Mouse (Mus musculus) kidney, adult 8-10 months (tissue): ENCODE measurements around the gene Grhpr.
"Not testable (repeated sequence)": the region's sequence is repeated elsewhere in the genome, so short reads cannot be mapped to it uniquely, and the experiment has no call there.

Experiments
- DNase-seq, 2 experiments: peaks; one replicate each; pipeline ENCODE4 v3.0.0; 2022

Grhpr gene

GRCm38 (mm10) chr4:44981280-44981973 is at the start of gene Grhpr:
TSS of gene Grhpr (plus strand) at chr4:44981395.
- DNase-seq = peak; percentile 82 to 84

- DNase-seq = no peak
Observed at GRCm38 (mm10) chr4:44931732-44932131, 49.5 kb upstream of the Grhpr start.

DNA sequence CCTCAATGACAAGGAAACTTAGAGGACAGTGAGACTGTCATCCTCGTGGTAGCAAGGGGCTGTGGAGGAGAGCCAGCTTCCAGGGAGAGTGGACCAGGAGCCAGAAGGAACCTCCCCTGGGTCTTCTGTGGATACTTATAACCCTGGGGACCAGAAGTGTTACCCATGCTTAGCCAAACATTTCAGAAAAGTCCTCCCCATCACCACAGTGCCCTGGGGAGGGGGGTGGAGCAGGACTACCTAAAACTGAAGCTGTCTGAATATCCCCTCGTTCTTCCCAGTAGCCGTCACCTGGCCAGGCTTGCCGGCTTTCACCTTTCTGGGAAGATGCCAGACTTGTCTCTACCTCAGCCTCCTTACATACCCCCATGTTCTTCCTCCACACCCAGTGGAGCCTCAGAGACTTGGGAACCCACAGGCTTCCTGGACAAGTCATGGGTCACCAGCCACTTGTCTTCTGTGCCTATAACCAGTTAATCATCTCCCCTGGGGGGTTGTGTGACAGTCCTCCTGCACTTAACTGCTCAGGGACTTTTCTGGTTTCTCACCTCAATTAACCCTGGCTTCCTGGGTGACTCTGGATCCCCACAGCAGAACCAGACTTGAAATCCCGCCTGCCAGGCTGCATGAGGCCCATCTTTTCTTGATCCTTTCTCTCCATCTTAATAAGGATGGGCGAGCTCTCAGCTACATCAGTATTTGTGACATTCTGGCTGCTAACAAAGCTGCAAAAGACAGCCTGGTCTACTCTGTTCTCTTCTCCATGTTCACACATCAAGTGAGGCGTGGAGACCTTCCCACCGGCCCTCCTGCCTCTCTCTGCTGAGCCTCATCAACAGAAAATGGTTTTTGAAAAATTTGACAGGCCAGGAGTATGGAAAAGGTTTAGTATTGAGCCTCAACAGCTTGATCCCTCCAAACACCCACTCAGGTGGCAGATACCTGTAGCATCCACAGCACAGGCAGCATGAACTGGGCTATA is 42.5 kb upstream of the Grhpr start:
- peak; percentile 20 to 29 for DNase-seq

DNA sequence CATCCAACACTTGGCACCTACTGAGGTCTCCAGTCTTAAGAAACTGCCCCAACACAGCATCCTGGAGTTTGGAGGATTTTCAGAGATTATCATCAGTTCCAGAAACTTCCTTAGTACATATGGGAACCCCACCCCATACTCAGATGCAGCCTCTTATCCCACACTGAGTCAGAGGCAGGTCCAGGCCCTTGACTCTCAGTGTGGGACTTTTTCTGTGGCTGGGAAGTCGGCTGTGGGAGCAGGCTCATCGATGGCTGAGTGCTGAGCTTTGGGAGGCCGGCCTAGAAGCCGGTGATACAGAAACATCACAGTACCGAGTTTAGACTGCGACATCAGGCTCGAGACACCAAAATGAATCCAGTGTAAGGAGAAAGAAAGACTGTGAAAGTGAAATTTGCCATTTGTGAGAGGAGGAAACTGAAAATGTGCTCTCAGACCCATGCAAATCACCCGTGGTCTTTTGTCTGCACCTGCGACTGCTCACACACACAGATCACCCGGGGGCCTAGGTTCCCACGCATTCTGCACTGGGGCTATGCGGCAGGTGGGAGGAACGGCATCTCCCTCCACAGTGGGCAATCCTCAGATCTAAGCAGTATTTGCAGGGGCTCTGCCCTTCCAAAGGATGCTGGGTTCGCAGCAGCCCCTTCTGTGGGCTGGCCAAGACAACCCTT is 41.5 kb upstream of the Grhpr start:
- DNase-seq = no peak

DNA sequence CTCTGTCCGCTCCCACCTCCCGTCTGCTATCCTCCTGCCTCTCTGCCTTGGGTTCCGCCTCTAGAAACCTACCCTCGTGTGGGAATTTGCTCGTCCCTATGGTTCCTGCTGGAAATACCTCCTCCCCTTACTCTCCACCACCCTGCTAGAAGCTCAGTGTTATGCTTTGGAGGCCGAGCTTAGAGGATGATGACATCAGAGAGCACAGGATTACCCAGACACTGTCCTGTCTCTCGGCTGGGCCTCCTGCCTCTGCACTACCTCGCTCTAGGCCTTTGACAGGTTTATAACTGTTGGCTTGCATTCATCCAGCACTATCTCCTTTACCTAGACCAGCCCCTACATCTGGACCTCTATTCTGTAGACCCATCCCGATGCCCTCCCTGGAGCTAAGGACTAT is 40.9 kb upstream of the Grhpr start:
- no peak for DNase-seq

DNA sequence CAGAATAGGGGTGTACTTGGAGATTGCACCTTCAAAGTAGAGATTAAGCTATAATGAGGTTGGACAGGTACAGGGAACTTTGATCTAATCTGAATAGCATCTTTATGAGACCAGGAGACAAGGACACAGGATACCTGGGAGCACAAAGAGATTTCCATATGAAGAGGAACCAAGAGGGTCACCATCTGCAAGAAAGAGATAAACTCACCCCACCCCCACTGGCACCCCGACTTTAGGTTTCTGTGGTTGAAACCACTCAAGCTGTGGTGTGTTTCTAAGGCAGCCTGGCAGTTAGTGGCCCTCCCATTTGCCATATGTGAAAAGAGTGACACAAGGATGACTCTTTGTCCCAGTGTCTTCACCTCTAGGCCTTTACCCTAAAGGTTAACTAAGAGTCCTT is 39.0 kb upstream of the Grhpr start:
- no peak for DNase-seq

DNA sequence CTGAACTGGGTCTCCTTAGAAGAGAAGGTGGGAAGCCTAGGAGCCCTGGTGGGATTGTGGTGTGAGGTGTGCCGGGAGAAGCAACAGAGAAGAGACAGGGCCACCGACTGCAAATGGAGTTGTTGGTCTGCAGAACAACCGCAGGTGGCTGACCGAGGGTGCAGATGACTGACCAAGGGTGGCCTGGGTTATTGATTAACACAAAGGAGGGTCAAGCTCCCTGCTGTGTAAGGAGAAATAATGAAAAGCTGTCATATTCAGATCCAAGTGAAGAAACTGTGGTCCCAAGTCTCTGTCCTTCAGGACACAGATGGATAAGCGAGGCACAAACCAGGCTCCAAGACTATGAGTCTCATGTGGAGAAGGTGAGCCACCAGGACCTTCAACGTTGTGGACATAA is 37.7 kb upstream of the Grhpr start:
- DNase-seq = peak; percentile 79 to 81

GRCm38 (mm10) chr4:44944426-44945075 is 36.6 kb upstream of the Grhpr start:
- DNase-seq = peak in 1 of 2 experiments; percentile 38

GRCm38 (mm10) chr4:44946126-44946525 is 35.1 kb upstream of the Grhpr start:
- not testable (repeated sequence) for DNase-seq

DNA sequence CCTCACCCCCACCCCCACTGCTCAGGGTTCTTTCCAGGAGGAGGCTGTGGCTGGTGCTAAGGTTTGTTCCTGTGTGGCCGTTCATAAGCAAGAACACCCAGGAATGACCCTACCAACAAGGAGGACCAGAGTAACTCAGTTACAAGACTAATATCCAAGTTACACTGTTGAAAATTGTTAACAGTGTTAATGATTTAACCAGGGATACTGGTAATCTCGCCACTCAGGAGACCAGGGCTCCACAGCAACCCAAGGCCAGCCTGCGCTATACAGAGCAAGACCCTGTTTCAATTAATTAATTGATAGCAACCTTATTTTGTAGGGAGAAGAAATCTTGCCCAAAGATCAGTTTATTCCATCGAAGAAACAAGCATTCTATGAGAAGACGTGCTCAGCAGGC is 33.7 kb upstream of the Grhpr start:
- peak; percentile 11 to 21 for DNase-seq

DNA sequence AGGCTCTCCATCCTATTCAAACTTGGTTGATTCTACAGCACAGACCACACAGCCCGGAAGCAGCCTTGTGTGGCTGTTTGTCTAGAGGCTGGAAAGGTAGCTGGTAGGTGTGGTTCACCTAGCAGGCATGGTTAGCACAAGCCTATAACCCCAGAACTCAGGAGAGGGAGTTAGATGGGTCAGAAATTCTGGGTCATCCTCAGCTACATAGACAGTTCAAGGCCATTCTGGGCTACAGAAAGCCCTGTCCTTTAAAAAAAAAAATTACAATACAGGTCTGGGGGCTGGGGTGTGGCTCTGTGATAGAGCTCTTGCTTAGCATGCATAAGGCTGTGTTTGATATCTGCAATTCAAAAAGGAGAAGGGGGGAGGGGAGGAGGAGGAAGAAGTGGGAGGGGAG is 32.9 kb upstream of the Grhpr start:
- no peak for DNase-seq

GRCm38 (mm10) chr4:44953041-44953440 is 28.2 kb upstream of the Grhpr start:
- DNase-seq = no peak

GRCm38 (mm10) chr4:44958776-44959175 is 22.4 kb upstream of the Grhpr start:
- DNase-seq = no peak

DNA sequence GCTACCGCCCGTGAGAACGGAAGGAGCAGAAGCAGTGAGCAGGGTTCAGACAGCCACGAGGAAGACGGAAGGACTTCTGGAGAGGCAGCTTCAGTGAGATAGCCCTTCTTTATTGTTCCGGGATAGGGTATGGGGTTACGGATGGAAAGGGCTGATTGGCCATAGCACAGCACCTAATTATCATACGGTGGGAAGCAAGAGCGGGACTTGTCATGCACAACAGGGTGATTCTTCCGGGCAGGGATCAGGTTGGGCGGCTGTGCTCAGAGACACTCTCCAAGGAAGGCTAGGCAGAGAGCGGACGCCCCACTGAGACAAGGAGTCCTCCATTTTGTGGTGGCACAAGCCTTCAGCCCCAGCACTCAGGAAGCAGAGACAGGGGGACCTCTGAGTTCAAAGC is 22.0 kb upstream of the Grhpr start:
- no peak for DNase-seq

DNA sequence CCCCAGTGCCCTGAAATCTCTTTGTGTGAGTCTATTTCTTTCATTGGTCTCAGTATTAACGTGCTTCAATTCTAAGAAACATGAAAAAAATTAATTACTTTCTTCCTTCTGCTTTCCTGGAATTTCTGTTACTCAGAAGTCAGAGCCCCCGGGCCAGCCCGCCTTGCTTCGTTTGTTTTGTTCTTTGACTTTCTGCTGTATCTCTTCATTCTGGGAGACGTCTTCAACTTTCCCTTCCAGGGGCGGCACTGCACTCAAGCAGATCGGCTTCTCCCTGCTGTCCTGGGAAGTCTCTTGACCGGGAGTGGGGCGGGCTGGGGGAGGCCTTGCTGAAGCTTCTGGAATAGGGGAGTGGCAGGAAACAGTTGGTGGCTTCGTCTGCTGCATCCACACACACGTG is 18.0 kb upstream of the Grhpr start:
- DNase-seq = peak in 1 of 2 experiments; percentile 42

DNA sequence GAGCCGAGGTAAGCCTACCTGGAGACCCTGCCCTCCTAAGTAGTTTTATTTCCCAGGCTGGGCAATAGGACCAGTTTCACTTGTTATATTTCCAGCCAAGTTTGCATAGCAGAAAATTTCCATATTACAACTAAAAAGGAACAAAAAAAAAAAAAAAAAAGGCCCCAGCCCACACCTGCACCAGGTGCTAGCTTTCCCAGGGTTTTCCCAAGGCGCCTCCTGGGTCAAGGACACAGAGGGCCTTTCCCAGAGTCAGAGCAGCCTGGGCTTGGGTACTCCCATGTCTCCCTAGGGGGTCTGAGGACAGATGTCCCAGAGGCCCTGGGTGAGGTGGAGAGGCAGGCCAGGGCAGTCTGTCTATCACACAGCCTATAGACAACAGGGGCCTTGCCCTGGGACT is 16.0 kb upstream of the Grhpr start:
- DNase-seq = no peak

- DNase-seq = peak; percentile 18 to 31
Observed at GRCm38 (mm10) chr4:44965736-44966135, 15.5 kb upstream of the Grhpr start.

DNA sequence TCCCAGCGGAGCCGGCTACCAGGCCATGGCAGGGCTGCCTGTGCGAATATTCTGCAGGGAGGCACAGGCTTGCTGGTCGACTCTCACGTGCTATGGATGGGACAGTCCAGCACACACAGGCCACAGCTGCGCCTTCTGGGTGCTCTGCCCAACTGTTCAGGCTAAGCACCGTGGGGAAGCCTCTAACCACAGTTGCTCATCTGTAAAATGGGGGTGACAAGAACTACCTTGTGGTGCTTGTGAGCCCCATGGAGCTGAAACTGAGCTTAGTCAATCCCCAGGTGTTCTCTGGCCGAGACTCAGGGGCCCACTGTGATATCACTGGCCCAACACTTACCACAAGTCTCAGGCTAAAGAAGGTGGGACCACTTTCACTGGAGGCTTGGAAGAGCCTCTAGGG is 13.8 kb upstream of the Grhpr start:
- no peak for DNase-seq

DNA sequence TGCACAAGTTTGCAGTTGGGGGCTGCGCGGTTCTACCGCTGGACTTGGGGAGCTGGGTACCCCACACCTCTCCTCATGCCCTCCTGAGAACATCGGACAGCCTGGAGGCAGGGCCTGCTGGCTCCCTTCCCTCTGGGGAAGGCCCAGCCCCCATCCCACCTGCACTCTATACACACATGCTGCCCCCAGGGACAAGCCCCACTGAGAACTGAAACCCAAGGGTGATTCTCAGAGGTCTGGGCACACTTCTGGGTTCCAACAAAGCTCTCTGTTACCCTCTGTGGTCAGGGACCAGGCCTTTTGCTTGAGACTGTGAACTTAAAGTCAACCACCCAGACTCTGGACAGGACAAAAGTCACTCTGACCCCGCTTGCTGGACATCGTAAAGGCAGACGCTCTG is 11.1 kb upstream of the Grhpr start:
- no peak for DNase-seq

DNA sequence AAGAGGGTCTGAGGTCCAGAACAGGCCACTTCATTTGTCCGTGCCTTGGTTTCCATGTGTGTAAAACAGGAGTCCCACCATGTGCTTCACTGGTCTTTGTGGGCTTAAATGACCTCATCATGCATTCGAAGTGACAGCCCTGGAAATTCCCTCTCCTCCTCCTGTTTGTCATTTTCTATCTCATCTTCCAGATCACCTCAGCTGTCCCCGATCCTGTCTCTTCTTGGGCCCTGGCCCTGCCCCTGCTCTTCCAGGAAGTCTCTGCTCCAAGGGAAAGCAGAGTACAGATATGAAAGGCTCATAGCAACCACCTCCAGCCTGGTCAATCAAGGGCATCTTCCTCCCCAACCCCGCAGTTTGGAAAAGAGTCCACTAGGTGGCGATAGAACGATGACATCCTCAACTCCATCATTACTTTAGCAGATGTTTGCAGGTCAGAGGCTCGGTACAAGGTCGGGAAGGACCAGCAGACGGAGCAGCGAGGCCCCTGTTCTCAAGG is 10.5 kb upstream of the Grhpr start:
- DNase-seq = peak in 1 of 2 experiments; percentile 74

DNA sequence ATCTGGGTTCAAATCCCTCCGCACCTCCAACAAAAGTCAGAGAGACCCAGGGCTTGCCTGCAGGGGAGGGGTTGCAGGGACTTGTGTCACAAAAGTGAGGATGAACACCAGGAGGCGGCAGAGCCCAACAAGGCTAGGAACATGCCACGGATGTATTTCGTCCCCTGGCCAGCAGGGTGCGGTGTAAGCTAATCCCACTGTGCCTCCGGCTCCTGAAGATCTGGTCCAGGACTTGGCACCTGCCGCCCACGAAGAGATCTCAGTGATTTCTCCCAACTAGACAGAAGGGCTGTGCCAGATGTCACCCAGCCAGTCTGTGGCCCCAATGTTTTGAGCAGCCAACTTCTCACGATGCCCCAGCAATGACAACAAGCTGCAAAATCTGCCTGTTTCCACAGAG is 7.7 kb upstream of the Grhpr start:
- DNase-seq = peak; percentile 88 to 94

DNA sequence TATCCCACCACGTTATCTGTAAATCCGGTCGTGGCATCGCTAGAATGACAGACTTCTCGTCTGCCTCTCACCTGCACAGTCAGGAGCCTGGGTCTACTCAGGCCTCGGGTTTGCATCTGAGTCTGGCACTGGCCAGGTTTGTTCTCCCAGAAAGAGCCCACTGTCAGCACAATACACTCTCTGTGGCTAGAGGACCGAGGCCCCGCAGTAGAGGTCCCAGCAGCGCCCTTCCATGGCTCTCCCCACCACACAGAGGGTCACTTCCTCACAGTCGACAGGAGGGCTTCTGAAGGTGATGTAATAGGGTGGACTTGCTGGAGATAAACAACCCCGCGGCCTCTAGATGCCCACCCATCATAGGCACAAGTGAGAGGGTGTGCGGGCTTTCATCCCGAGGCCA is 7.3 kb upstream of the Grhpr start:
- no peak for DNase-seq

DNA sequence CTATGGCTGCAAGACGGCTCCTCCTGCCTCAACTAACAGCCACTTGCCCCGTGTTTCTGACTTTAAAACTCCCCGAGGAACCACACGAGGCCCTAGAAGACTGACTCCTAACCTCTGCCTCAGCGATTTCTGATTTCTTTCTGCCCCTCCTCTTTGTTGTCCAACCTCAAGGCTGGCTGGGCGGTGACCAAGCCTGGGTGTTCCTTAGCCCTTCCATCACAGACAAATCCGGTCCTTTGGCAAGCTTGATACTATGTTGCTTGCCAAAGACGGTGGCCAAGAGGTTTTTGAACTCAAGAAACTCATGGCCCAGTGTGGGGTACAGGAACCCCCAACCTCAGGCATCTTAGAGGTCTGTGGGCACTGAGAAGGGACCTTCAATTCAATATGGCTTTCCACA is 6.9 kb upstream of the Grhpr start:
- peak; percentile 50 to 62 for DNase-seq
